Mouse (Mus musculus) left cerebral cortex, postnatal 4 days (tissue): ENCODE data around the gene Slc36a3. TPM values are rescaled to one million over a fixed set of nuclear protein-coding genes. Genes with fewer than 3 reads are reported as not detected.

Experiments
- DNase-seq: peaks from one replicate; pipeline ENCODE4 v3.0.0-alpha.2; 2022
- intact Hi-C: fragments of 180-260 bp; cut with DNase I; formaldehyde crosslinking; loops from one replicate; pipeline ENCODE4 v1.15.1; 2025
- total RNA-seq, 2 experiments: library from RNA; stranded (reverse); gene quantifications; 2 replicates each; pipeline ENCODE4 v1.2.3; 2021

Slc36a3 gene
- total RNA-seq, 2 experiments from 2014 or later, result not detected

DNA sequence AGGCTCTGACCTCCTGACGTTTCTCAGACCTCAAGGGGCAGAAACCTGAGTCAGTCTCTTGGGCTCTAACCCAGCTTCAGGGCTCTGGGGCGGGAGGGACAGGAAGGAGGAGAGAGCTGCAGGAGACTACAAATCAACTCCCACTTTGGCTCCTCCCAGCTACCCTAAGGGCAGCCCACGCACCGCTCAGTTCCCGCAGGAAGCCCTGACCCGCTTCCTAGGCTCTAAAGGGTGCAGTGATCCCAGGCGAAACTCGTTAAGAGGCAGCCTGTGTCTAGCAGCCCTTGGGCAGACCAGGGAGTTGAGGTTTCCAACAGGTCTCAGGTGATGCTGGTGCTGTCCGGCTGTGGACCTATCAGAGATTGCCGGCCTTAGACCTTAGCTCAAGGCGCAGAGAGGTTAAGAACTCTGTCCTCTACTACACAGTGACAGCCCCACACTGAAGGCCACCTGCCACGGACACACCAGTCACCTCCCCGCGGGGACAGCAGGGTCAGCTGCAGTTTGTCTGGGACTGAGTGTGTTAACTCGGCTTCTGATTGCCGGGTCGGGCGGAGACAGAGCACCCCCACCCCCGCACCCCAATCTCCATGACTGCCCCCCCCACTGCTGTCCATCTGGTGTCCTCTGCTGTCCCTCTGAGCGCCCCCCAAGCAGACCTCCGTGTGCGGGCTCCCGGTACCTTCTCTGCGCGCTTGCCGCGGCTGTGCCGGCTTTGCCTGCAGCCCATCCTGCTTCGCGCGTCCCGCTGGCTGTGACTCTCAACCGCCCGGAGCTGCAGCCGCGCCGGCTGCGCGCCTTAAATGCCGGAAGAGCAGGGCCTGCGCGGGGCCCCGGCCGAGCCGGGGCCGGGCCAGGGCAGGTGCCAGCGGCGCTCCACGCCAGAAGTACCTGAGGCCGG is 73.9 kb downstream of the Slc36a3 start, which contains the start of gene Ccdc69:
Gene Ccdc69 (minus strand): TSS at position 801 of the 901 bp plus-strand sequence.
- DNase-seq, result peak; percentile 31
- intact Hi-C loops, result no loop called here

DNA sequence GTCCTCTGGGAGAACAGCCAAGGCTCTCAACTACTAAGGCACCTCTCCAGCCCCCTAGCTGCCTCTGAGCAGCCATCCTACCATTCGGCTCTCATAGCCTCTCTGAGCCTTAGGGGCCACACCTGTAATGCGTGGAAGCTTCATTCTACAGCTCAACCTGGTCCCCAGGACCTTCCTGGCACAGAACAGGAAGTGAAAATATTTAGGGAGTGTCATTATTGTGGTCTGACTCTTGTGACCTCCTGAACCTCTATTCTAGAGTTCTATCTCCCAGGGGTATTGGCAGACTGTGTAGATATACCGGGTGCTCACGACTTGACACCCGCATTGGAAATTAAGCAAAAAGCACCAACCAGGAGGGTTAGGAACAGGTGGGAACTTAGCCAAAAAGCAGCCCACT is 75.3 kb downstream of the Slc36a3 start:
- DNase-seq, result no peak
- intact Hi-C loops, result no loop called here

DNA sequence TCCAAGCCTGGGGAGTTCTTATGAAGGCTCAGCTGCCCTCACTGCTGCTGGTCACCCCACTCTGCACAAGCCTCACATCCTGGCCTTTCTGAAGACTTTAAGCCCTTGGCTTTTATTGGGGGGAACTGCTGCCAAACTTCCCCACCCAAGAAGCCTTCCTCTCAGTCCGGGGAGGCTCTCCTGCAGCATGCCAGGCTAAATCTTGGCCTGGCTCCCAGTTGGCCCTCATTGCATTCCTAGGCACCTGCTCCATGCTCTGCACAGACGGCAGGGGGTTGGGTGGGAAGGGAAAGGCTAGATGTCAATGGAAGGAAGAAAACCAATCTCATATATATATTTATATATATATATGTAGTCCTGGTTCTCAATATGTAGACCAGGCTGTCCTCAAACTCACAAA is 75.9 kb downstream of the Slc36a3 start:
- intact Hi-C loops, result no loop called here
- peak; percentile 82 for DNase-seq

Other genes with a start within 250 kb of the Slc36a3 start
- 1 to 10 TPM; 5.1 to 9.6 TPM for gene Gpx3, start 249.3 kb downstream of the Slc36a3 start, total RNA-seq
- 10 to 100 TPM; 22.8 to 24.9 TPM for gene Tnip1, start 188.8 kb downstream of the Slc36a3 start, total RNA-seq
- gene Anxa6, start 118.3 kb downstream of the Slc36a3 start, total RNA-seq, result 10 to 100 TPM; 70.0 to 70.2 TPM
- not detected for gene Ccdc69, start 73.6 kb downstream of the Slc36a3 start, total RNA-seq
- 10 to 100 TPM; 31.0 to 32.2 TPM for gene Gm2a, start 53.6 kb downstream of the Slc36a3 start, total RNA-seq
- under 1 TPM in 1 of 2 experiments, not detected in 1; 0.52 TPM for gene Slc36a2, start 33.4 kb upstream of the Slc36a3 start, total RNA-seq
- 10 to 100 TPM; 33.5 to 41.3 TPM for gene Slc36a1, start 52.6 kb upstream of the Slc36a3 start, total RNA-seq
- gene Fat2, start 184.9 kb upstream of the Slc36a3 start, total RNA-seq, result under 1 TPM; 0.70 to 0.86 TPM